Mouse (Mus musculus): ENCODE results near the gene Rbm19.

DNA sequence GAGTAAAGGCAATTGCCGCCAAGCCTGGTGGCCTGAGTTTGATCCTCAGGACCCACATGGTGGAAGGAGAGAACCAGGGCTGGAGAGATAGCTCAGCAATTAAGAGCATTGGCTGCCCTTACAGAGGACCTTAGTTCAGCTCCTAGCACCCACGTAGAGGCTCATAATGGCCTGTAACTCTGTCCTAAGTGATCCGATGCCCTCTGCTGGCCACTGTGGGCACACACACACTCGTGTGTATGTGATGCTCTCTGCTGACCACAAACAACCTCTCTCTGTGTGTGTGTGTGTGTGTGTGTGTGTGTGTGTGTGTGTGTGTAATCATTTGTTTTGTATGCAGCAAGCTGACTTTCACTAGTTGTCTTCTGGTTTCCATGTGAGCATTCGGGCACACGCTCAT is 15.5 kb upstream of the Rbm19 start:
- TF ChIP-seq CTCF (IDR thresholded peaks at IDR 0.05; ENCODE audit: extremely low read depth, insufficient read depth, low read length): no peak
- no peak for TF ChIP-seq POLR2A (IDR thresholded peaks at IDR 0.05; ENCODE audit: extremely low read depth, insufficient read depth, low read length)
